Mouse (Mus musculus) urinary bladder, adult 18-20 months (tissue): ENCODE data around the gene Aox3.
A peak's percentile ranks its signal among the peaks of the same experiment; 100 is the strongest.

Experiments used
- DNase-seq, 2 experiments: peaks; one replicate each; pipeline ENCODE4 v3.0.0; 2022; ENCODE audit warnings: low spot score in 2 of 2, mixed read lengths in 2 of 2

Aox3 gene

DNA sequence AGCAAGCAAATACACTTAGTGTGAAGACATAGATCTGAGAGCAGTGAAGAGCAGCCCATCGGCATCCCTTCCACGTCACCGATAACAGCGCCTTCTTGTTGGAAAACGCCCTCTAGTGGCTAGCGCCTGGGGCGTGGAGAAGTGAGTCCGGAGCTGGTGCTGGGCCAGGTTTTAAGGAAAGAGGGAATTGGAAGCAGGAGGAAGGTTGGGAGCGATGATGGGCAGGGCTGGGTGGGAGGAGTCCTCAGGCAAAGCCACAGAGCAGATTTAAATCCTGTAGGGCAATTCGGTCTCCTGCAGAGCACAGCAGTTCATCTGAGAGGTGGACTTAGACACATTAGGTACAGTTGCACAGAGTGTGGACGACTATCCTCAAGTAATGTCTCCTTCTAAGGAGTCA, at the start of gene Aox3:
Gene Aox3, plus strand, starts transcription at position 251 of the 400 bp plus-strand sequence.
- peak; percentile 36 to 66 for DNase-seq

- no peak for DNase-seq
These were observed 47.8 kb upstream of the Aox3 start for GRCm38 (mm10) chr1:58065151-58065550.

DNA sequence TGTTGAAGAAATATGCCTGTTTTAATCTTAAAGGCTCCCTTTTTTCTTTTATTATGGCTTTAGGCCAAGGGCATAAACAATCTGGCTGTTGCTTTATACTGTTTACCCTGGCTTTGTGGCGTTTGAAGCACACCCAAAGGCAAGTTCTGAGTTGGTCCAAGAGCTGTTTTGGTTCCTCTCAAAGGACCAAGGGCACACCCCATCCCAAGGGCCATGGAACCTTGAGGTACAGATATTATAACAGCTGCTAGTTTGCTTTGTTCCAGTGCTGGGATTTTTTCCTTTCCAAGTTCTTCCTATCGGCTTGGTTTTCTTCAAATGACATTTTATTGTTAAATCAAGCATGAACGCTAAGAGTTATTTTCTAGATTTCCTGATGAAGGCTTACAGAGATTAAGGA, 47.3 kb upstream of the Aox3 start:
- DNase-seq = no peak

GRCm38 (mm10) chr1:58069181-58069580, 43.7 kb upstream of the Aox3 start:
- DNase-seq = no peak

DNA sequence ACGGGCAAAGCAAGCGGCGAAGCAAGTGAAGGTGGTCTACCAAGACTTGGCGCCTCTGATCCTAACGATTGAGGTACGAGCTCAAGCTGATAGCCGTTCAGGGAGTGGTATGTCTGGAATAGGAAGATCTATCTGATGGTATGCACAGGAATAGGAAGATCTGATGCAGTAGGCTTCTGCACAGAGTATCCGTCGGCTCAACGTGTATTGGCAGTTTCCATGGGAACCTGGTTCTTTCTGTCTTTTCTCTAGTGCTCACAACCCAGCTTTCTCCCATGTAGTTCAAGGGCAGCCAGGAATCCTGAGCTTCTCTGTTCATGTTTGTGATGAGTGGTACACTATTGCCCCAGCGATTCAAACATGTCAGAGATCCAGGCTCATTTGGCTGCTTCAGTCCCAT, 42.8 kb upstream of the Aox3 start:
- DNase-seq = no peak

- no peak for DNase-seq
These were observed 41.9 kb upstream of the Aox3 start for GRCm38 (mm10) chr1:58071006-58071405.

DNA sequence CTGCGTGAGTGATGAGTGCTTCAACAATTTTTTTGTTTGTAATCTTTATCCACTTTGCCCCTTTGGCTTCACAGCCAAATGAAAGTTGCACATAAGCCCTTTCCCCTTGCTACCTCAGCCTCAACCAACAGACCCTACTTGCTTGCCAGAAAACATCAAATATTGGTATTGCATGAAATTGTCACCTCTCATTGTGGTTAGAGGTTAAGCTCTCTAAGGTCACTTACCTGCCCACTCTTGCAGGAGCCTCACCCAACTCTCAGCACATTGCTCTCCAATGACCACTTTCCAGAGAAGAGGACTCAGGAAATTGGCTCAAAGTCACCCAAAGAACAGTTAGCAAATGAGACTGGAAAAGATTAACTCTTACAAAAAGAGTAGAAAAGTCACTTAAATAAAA, 41.4 kb upstream of the Aox3 start:
- no peak for DNase-seq

DNA sequence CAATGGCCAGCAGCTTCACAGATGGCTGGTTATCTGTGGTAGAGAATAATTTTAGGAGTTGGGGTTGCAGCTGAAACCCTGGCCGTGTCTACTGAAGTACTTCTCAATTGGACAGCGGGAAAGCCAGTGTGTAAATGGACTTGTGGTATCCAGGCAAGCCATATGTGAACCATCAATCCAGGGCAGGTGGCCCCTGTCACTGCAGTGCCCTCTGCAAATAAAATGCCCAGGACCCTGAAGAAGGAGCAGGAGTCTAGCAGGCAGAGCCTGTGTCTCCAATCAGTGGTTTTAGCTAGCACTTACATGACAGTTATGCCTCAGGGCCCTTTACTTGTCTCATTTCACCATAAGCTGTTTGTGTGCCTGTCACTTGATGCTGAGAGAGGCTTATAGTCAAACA, 40.5 kb upstream of the Aox3 start:
- DNase-seq = no peak

GRCm38 (mm10) chr1:58072991-58073730, 39.8 kb upstream of the Aox3 start:
- no peak for DNase-seq

GRCm38 (mm10) chr1:58074266-58074665, 38.7 kb upstream of the Aox3 start:
- no peak for DNase-seq

GRCm38 (mm10) chr1:58077882-58078281, 35.0 kb upstream of the Aox3 start:
- DNase-seq = no peak

- DNase-seq = no peak
These were observed 34.5 kb upstream of the Aox3 start for GRCm38 (mm10) chr1:58078390-58078789.

GRCm38 (mm10) chr1:58079689-58080088, 33.2 kb upstream of the Aox3 start:
- DNase-seq = no peak

DNA sequence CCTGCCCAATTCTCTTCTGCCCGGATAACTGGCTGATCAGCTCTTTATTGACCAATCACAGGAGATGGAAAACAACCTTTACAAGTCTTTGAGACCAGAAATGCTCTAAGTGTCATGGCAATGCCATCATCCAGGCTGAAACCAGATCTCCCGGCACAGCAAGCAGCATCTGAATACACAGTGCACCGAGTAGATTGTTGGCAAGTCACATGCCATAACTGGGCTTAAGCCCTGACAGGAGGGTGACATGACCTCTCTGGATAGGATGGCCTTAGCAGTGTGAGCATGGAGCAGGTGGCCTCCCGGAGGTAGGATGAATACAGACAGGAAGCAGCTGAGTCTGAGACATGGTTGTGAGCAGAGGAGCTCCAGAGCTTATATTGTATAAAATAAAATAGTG, 32.5 kb upstream of the Aox3 start:
- no peak for DNase-seq

DNA sequence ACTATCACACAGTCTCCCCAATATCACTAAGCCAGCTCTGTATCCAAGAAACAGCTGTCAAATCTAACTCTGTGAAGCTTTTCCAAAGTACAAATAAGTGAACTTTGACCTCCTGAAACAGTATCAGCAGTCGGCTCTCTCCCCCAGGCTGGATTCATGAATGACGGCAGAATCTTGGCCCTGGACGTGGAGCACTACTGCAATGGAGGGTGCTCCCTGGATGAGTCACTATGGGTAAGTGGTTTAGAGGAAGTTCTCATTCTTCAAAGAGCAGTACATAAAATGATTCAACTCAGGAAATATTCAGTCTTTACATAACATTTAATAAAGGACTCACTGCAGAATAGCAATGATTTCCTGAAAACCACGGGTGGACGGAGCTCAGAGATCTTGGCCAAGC, 31.6 kb upstream of the Aox3 start:
- no peak for DNase-seq

GRCm38 (mm10) chr1:58089316-58089715, 23.6 kb upstream of the Aox3 start:
- peak in 1 of 2 experiments; percentile 34 for DNase-seq

DNA sequence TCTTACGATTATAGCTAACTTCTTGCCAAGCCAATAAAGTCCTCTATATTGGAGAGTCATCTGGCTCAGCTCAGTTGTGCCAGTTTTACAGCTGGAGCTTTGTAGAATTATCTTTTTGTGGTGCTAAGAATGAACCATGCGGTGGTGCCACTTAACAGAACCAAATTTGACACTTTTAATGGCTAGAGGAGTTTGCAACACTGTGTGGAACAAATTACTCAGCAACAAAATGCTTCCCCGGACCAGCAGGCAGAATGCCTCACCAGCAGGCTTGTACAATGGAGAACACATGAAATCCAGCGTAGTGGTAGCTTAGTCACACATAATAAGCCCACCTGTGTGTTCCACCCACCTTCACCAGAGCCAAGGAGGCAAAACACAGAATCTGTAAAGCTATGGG, 22.7 kb upstream of the Aox3 start:
- DNase-seq = no peak

- no peak for DNase-seq
These were observed 21.7 kb upstream of the Aox3 start for GRCm38 (mm10) chr1:58091213-58091612.

GRCm38 (mm10) chr1:58091992-58092560, 20.9 kb upstream of the Aox3 start:
- DNase-seq = no peak

DNA sequence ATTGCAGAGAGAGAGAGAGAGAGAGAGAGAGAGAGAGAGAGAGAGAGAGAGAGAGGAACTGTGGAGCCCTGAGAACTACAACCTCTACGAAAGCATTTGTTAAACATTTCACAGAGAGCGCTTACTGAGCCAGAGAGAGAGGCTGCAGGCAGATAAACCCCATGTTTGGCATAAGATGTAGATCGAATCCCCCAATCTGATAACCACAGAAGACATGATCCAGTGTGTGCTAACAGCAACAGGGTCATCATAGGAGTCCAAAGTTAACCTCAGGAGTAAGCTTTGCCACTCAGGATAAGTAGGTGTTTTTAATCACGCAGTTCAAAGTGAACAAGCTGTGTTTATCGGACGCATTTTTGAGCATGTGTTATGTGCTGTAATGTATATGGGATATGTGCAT, 15.6 kb upstream of the Aox3 start:
- no peak for DNase-seq

DNA sequence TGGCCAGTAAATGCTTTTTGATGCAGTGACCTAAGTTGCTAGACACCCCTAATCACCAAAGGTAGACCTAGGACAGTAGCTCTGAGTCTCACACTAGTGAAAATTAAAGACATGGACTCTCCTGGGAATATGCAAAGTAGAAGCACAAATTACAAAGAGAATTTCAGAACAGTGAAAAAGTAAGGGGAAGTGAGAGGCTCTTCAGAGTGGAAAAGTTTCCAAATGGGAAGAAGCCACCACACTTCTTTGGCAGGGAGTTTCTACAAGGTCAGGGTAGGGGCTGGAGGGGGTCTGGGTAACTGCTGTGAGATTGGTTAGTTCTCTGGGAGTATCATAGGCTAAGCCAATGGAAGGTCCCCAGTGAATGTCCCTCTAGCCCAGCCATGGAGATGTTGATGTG, 13.8 kb upstream of the Aox3 start:
- no peak for DNase-seq

DNA sequence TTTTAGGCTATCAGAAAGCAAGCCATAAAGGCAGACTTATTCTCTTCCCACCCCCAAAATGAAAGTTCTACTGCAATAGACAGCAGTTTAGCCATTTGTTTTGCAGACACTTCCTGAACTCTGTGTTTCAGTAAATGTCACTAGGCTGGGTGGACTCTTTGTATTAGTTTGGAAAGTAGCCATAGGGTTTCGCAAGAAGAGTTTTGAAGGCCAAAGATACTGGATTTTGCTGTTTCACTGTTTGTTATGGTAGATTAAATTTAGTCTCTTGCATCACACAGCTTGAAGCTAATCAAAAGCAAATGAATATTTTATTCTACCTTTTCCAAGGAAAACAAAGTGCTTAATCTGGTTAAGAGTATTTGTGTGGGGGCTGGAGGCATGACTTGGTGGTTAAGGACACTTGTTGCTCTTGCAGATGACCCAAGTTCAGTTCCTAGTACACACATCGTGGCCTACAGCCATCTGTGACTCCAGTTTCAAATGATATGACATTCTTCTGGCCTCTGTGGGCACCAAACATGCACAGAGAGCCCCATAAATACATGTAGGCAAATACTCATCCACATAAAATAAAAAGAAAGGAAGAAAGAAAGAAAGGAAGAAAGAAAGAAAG, 11.3 kb upstream of the Aox3 start:
- peak in 1 of 2 experiments; percentile 36 for DNase-seq

GRCm38 (mm10) chr1:58102494-58102893, 10.4 kb upstream of the Aox3 start:
- DNase-seq = no peak
